Mouse (Mus musculus) midbrain, embryonic 13.5 days (tissue): ENCODE results near the gene Wdr61. TPM values are rescaled to one million over a fixed set of nuclear protein-coding genes. Genes with fewer than 3 reads are reported as not detected.
"Not testable (repeated sequence)": the region's sequence is repeated elsewhere in the genome, so short reads cannot be mapped to it uniquely, and the experiment has no call there.

Source experiments
- ATAC-seq: fragments of 200-750 bp; cut with Nextera tagmentation; 2 replicates; pipeline ENCODE4 v1.8.0; 2017; ENCODE audit warnings: mild to moderate bottlenecking, moderate TSS enrichment, moderate library complexity
- H3K27ac ChIP-seq: fragments of 300-500 bp; sonication (generic); 2 replicates; pipeline ENCODE4 v1.5.1; 2015; ENCODE audit warnings: inconsistent platforms, mild to moderate bottlenecking, moderate library complexity
- H3K27me3 ChIP-seq: fragments of 300-500 bp; sonication (generic); 2 replicates; pipeline ENCODE4 v1.6.1; 2015; ENCODE audit warnings: mild to moderate bottlenecking, inconsistent platforms
- H3K36me3 ChIP-seq: fragments of 300-500 bp; sonication (generic); 2 replicates; pipeline ENCODE4 v1.6.1; 2015; ENCODE audit warnings: mild to moderate bottlenecking, inconsistent platforms
- H3K4me1 ChIP-seq: fragments of 300-500 bp; sonication (generic); replicated peaks from 2 replicates; pipeline ENCODE4 v1.6.1; 2015; ENCODE audit warnings: inconsistent platforms
- H3K4me2 ChIP-seq: fragments of 300-500 bp; sonication (generic); replicated peaks from 2 replicates; pipeline ENCODE4 v1.6.1; 2015; ENCODE audit warnings: moderate library complexity, mild to moderate bottlenecking, inconsistent platforms
- H3K4me3 ChIP-seq: fragments of 300-500 bp; sonication (generic); replicated peaks from 2 replicates; pipeline ENCODE4 v1.5.1; 2015; ENCODE audit warnings: mild to moderate bottlenecking, inconsistent platforms
- H3K9ac ChIP-seq: fragments of 300-500 bp; sonication (generic); replicated peaks from 2 replicates; pipeline ENCODE4 v1.6.1; 2015; ENCODE audit warnings: mild to moderate bottlenecking, inconsistent platforms
- H3K9me3 ChIP-seq: fragments of 300-500 bp; sonication (generic); 2 replicates; pipeline ENCODE4 v1.6.1; 2016; ENCODE audit warnings: mild to moderate bottlenecking, inconsistent platforms
- WGBS: fragments of 180-500 bp; shearing (Covaris S2); methylation state at CpG from one replicate; pipeline ENCODE4 v1.1.7; 2015; 5-methylcytosine and 5-hydroxymethylcytosine counted together
- polyA plus RNA-seq: library from polyadenylated mRNA; unstranded; fragments of >200 nt; fragmentation: Nextera tagmentation; extraction: Ambion mirVana; gene quantifications from 2 replicates; pipeline ENCODE4 v1.2.1, GENCODE M21; 2015

The Wdr61 gene
- polyA plus RNA-seq, 1 experiment from 2014 or later: 119 TPM

DNA sequence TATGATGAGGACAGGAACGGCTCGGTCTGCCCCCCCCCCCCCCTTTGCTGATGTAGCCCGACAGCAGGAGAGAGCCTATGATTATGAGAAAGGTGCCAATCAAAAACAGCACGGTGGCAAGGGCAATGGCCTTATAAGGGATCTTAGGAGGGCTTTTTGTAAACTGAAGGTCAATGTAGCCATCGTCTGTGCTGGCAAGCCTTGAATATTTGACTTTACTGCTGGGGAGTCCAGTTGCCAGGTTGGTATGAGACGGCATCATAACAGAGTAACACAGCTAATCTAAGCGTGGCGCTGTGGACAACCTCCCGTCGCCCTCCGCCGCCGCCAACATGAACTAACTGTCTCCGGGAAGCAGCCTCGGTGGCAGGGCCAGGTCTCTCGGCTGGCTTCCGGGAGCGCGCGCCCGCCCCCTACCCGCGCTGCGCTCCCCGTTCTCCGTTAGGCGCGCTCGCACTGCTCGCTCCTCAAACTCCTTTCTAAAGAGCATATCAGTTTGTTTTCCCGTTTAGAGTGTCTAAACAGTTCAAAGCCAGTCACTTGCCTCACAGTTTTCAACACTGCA, 43.0 kb downstream of the Wdr61 start:
- H3K27ac ChIP-seq, H3K36me3 ChIP-seq, H3K4me1 ChIP-seq, H3K9me3 ChIP-seq: not testable (repeated sequence)
- peak overlapping the region; percentile 58 for H3K4me2 ChIP-seq
- peak; percentile 43; the same call in 1 of the 2 replicates for ATAC-seq
- H3K27me3 ChIP-seq: peaks cover 20% of the 10 kb centered on the region
- whole genome bisulfite sequencing: 5% methylated on average over 31 of the region's 31 CpGs
- H3K4me3 ChIP-seq: peak overlapping the region; percentile 31
- H3K9ac ChIP-seq: peak overlapping the region; percentile 48

DNA sequence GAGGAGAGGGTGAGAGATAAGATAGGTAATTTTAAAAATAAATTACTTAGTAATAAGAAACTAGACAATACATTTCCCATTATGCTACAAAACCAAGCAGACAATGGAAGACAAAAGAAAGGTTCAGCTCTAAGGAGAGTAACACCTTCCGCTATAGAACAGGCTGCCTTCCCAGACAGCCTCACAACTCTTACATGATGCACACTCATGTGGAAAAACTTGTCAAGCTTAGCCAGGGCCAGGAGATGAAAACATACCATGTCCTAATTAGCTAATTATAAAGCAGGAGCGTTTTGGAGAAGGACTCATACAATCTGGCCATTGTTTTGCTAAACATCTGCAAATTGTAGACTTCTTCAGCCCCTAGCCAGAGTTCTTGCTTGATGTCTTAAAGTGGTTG, 43.6 kb downstream of the Wdr61 start:
- not testable (repeated sequence) for H3K4me2 ChIP-seq, H3K9me3 ChIP-seq, H3K4me3 ChIP-seq, H3K9ac ChIP-seq, ATAC-seq, H3K4me1 ChIP-seq, H3K27ac ChIP-seq, H3K36me3 ChIP-seq
- H3K27me3 ChIP-seq: peaks cover 16% of the 10 kb centered on the region; the same call in 1 of the 2 replicates
- 72% methylated on average over 2 of the region's 2 CpGs for WGBS

DNA sequence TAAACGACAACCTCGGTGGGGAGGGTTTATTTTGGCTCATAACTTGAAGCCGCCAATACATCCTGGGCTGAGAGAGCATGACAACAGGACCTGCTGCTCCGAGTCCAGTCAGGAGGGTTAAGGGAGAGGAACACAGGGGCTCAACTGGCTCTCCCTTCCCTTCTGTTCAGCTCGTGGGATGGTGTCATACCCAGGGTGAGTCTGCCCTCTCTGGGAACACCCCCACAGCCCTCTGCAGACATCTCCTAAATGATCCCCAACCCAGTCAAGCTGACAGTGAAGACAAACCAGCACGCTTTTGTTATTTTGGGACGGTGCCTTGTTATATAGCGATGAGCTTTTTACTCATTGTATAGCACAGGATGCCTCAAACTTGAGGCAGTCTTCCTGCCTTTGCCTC, 44.9 kb downstream of the Wdr61 start:
- no peaks in the 10 kb centered on the region for H3K36me3 ChIP-seq
- no peak overlapping the region for H3K9ac ChIP-seq
- WGBS: 79% methylated on average over 8 of the region's 8 CpGs

DNA sequence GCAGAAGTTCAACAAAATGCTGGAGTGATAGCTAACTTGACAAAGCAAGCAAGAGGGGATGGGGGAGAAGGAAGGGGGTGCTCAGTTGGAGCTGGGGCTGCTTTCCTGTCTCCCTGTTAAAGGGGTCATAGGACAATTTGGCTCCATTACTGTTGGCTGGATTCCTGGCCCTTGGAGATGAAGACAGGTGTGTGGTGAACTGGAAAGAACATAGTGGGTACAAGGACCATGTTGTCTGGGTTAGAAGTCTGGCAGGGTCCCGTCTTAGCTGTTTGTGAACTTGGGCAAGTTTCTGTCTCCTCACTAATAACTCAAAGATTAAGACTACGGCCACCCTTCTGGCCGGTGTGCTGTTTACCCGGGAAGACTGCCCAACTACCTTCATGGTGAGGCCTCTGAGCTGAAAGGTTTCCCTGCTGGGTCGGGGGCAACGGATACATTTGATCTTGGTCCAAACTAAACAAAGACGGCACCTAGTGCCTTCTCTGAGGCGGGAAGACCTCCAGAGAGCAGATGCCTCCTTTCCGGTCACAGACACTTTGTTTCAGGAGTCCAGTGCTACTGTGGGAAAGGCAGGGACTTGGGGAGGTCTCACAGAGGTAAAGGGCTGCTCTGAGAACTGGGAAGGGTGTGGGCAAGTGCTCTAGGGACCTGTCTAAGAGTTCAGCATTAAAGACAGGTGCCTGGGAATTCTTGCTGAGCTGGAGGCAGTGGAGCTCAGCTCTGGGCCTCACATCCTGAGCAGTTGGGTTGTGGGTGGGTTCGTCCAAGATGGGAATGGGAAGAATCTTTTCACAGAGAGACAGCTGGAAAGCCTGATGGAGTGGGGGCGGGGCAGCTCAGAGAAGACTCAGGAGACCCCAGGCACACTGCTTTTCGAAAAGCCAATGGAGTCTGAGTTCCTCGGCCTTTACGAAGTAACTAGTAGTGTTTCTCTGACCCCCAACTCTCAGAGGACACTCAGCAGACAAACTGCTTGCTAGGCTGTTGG, 46.8 kb downstream of the Wdr61 start:
- no peak for ATAC-seq
- no peak overlapping the region for H3K27ac ChIP-seq
- H3K9me3 ChIP-seq: no peaks in the 10 kb centered on the region
- H3K4me2 ChIP-seq: no peak overlapping the region
- 66% methylated on average over 14 of the region's 14 CpGs for whole genome bisulfite sequencing
- peaks cover 10% of the 10 kb centered on the region; the same call in 1 of the 2 replicates for H3K27me3 ChIP-seq
- H3K4me1 ChIP-seq: no peaks in the 10 kb centered on the region
- no peak overlapping the region for H3K4me3 ChIP-seq
- H3K9ac ChIP-seq: no peak overlapping the region
- no peaks in the 10 kb centered on the region for H3K36me3 ChIP-seq

More for the DNA sequence above, 44.9 kb downstream of the Wdr61 start:
- no peak overlapping the region for H3K4me3 ChIP-seq
- peaks cover 13% of the 10 kb centered on the region; the same call in 1 of the 2 replicates for H3K27me3 ChIP-seq
- no peak for ATAC-seq
- H3K27ac ChIP-seq: no peak overlapping the region
- H3K4me1 ChIP-seq: no peaks in the 10 kb centered on the region
- no peaks in the 10 kb centered on the region for H3K9me3 ChIP-seq
- no peak overlapping the region for H3K4me2 ChIP-seq

DNA sequence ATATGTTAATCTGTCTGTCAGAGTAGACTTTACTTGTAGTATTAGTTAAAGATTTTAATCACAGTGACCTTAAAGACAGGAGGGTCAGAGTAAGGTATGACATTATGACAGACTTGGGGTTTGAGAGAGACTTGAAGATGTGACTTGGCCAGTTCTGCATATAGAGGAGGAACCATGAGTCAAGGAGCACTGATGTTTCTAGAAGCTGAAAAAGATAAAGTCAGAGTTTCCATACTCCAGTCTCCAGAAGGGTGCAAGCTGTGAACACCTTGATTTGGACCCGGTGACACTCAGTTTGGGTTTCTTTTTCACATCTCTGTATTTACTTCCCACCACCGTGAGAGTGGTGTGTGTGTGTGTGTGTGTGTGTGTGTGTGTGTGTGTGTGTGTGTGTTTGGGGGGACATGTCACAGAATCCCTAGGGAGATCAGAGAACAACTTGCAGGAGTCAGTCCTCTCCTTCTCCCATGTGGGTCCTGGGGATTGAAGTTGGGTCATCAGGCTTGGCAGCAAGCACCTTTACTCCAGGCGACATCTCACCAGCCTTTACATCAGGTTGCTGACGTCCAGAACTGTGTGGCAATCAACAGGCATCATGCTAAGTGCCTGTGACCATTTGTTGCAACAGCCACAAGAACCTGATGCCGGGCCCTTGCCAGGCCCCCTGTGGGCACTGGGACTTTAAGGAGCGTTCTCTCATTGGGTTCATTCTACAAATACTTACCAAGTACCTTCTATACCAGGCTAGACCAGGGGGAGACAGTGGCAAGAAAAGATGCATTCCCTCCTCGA, 50.3 kb downstream of the Wdr61 start:
- no peak overlapping the region for H3K27ac ChIP-seq
- ATAC-seq: no peak
- no peaks in the 10 kb centered on the region for H3K27me3 ChIP-seq
- H3K9ac ChIP-seq: no peak overlapping the region
- no peaks in the 10 kb centered on the region for H3K4me1 ChIP-seq
- H3K4me2 ChIP-seq: no peak overlapping the region
- no peaks in the 10 kb centered on the region for H3K36me3 ChIP-seq
- WGBS: 78% methylated on average over 7 of the region's 7 CpGs
- no peak overlapping the region for H3K4me3 ChIP-seq
- H3K9me3 ChIP-seq: no peaks in the 10 kb centered on the region

DNA sequence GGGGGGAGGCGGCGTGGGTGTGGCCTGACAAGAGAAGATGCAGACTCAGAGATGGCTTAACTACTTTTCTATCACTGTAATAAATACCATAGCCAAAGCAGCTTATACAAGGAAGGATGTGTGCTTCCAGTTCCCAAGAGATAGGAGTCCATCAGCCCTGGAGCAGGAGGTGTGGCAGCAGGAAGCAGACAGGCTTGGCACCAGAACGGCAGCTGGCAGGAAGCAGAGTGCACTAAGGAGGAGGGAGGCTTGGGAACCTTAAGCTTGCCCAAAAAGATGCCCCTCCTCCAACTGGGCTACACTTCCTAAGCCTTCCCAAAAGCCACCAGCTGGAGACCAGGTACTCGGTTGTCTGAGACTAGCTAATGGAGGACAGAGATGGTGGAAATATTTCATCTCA, 51.5 kb downstream of the Wdr61 start:
- no peak overlapping the region for H3K4me3 ChIP-seq
- H3K27me3 ChIP-seq: no peaks in the 10 kb centered on the region
- 87% methylated on average over 4 of the region's 4 CpGs for WGBS
- H3K4me1 ChIP-seq: no peaks in the 10 kb centered on the region
- no peaks in the 10 kb centered on the region for H3K9me3 ChIP-seq
- no peak for ATAC-seq
- H3K9ac ChIP-seq: no peak overlapping the region
- H3K36me3 ChIP-seq: no peaks in the 10 kb centered on the region
- H3K4me2 ChIP-seq: no peak overlapping the region
- no peak overlapping the region for H3K27ac ChIP-seq

DNA sequence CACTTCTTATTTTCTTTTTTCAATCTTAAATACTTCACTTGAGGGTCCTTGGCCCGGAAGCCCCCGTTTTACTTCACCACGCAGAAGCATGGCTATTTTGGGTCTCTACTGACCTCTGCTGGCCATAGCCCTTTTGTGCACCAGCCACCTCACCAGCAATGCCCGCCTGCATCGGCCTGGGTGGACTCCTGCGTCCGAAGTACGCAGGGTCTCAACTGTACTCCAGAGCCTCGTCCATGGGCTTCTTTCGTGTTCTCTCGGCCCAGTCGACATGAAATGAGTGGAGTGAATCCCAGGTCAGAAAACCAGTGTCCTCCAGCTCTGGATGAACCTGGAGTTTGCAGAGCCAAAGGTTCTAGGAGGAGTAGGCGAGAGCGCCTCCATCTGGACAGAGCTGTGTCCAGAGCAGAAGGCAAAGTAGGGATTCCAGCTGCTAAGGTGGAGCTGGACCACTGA, 57.8 kb downstream of the Wdr61 start:
- ATAC-seq: peak; percentile 87
- Histone ChIP-seq H3K9ac (no peak overlapping the region; the same call in 1 of the 2 replicates), H3K9me3 (no peaks in the 10 kb centered on the region), H3K27me3 (no peaks in the 10 kb centered on the region), H3K4me3 (peak overlapping the region; percentile 31), H3K27ac (no peak overlapping the region), H3K36me3 (no peaks in the 10 kb centered on the region), H3K4me2 (peak overlapping the region; percentile 54), H3K4me1 (no peaks in the 10 kb centered on the region)
- WGBS: 1% methylated on average over 14 of the region's 14 CpGs

DNA sequence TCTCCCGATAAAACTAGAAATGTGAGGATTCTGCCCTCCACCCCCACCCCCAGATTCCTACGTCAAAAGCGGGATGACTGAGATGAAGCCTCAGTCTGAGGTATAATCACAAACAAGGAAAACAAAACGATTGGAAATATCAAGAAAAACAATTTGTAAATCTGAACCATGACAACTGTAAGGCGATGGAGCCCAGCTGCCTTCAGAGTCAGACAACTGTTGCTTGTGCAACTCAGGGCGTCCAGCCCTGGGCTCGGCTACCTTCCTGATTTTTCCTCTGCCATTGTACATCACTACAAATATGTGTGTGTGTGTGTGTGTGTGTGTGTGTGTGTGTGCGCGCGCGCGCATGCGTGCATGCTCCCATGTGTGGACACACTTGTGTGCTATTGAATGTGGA, 60.4 kb downstream of the Wdr61 start:
- no peak overlapping the region for H3K9ac ChIP-seq
- H3K36me3 ChIP-seq: no peaks in the 10 kb centered on the region
- no peaks in the 10 kb centered on the region for H3K27me3 ChIP-seq
- no peaks in the 10 kb centered on the region for H3K9me3 ChIP-seq
- H3K4me2 ChIP-seq: no peak overlapping the region
- ATAC-seq: no peak
- H3K4me3 ChIP-seq: no peak overlapping the region
- no peak overlapping the region for H3K27ac ChIP-seq
- WGBS: 91% methylated on average over 13 of the region's 13 CpGs
- H3K4me1 ChIP-seq: no peaks in the 10 kb centered on the region

DNA sequence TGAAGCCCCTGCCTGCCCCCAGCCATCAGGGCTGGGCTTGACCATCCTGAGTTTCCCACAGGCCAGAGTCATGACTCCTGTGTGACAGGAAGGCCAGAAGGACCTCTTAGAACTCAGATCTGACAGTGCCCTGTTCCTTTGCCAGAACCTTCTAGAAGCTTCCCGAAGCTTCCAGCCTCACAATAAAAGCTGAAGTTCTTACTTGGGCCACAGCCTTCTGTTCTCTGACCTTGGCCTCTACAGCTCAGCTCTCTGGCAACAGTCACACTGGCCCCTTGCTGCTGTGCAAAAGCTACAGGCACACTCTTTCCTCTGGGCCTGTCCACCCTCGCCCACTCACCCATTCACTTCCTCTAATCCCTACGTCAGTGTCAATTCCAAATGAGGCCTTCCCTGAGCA, 62.4 kb downstream of the Wdr61 start:
- Histone ChIP-seq H3K4me2 (no peak overlapping the region), H3K4me3 (no peak overlapping the region), H3K36me3 (no peaks in the 10 kb centered on the region), H3K4me1 (no peaks in the 10 kb centered on the region), H3K9ac (no peak overlapping the region), H3K9me3 (no peaks in the 10 kb centered on the region), H3K27ac (no peak overlapping the region), H3K27me3 (no peaks in the 10 kb centered on the region)
- WGBS: 83% methylated on average over 3 of the region's 3 CpGs
- ATAC-seq: no peak

DNA sequence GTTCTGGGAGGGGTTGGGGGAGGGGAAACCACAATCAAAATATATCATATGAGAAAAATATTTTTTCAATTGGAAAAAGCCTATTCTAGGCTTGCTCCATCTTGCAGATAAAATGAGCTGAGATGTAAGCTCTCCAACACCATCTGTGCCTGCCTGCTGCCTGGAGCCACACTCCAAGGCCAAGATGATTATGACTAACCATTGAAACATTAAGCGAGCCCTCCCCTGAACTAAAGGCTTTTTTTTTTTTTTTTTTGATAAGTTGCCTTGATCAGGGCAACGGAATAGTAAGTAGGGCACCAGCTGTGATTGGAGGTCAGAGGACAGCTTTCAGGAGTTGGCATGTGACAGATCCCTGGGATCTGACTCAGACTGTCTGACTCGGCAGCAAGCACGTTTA, 65.9 kb downstream of the Wdr61 start:
- WGBS: 55% methylated on average over 4 of the region's 4 CpGs
- Histone ChIP-seq H3K36me3 (no peaks in the 10 kb centered on the region), H3K27ac (no peak overlapping the region), H3K9me3 (no peaks in the 10 kb centered on the region), H3K4me3 (no peak overlapping the region), H3K27me3 (no peaks in the 10 kb centered on the region), H3K4me1 (no peaks in the 10 kb centered on the region), H3K9ac (no peak overlapping the region), H3K4me2 (no peak overlapping the region)
- ATAC-seq: no peak

DNA sequence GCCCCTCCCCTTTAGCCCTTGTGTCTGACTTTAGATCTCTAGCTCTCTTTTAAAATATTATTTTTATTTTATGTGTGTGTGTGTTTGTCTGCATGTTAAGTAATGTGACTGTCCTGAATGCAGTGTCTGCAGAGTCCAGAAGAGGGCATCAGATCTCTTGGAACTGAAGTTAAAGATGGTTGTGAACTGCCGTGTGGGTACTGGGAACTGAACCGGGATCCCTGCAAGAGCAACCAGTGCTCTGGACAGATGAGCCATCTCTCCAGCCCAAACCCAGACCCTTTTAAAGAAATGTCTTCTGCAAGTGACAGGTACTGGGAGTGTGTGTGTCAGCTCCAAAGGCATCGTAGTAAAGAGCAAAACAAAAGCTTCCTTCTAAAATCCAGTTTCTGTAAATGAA, 68.2 kb downstream of the Wdr61 start:
- Histone ChIP-seq H3K4me1 (peaks cover 13% of the 10 kb centered on the region), H3K27me3 (no peaks in the 10 kb centered on the region), H3K36me3 (no peaks in the 10 kb centered on the region), H3K9ac (no peak overlapping the region), H3K27ac (no peak overlapping the region), H3K4me2 (no peak overlapping the region), H3K9me3 (no peaks in the 10 kb centered on the region), H3K4me3 (no peak overlapping the region)
- no peak for ATAC-seq
- WGBS: 93% methylated on average over 3 of the region's 3 CpGs
